ENCODE assay signal across 19 mouse cellular contexts in the genomic region with DNA sequence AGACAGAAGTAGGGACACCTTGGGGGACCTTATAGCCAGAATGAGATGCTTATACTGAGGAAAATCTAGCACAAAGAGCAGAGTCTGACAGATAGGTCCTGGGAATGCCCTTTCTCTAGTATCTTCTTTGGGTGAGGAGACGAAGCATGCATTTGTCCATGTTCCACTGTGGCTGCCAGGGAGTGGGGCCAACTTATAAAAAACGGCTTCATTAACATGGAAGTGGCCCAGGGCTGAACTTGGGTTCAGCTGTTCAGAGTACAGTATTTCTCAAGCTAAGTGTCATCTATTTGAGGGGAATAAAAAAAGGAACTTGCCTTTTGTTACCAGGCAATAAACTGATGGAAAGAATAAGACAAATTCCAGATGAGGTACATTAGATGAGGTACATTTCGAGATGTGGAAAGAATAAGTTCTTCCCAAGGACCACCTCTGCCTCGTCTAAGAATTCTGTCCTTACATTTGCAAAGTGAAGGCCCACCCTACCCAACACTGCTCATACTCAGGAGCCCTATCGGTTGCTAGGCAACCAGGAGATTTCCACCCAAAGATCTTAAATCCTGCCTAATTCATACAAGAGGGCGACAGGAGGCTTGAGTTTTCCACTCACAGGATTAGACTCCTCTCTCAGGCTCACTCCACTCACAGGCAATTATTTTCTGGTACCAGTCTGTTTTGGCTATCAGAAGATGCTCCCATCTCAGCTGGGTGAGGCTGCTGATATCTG.
DNase-seq lines count a peak whose midpoint lies in the region; ATAC-seq and TF ChIP-seq lines count a peak whose summit lies in the region.
"Had no signal": no experiment of that assay in that cellular context is flagged by ENCODE, and none has a peak within 500 bp of the region (broad histone marks: within the 10 kb centered on the region; RNA-seq: fewer than 3 reads in every experiment).

No protein-coding gene starts in this region.

- ATAC-seq in forebrain, postnatal 0 days: peak; percentile 32; the same call in 1 of the 2 replicates
- ATAC-seq in forebrain, embryonic 14.5 days: no peak
- no peak for ATAC-seq in lung, embryonic 14.5 days (ENCODE audit: insufficient read depth)
- 0 out of 2 replicates have a peak, but pooled peaks have one; percentile 56 for ATAC-seq in midbrain, postnatal 0 days (ENCODE audit: low FRiP score)
- no peak for ATAC-seq in midbrain, embryonic 13.5 days
- ATAC-seq: CD4-positive, CD25-positive, alpha-beta regulatory T cell, adult 4 months; intestine, embryonic 15.5 days had no signal

- no peaks in the 10 kb centered on the region for H3K27me3 ChIP-seq in forebrain, postnatal 0 days (ENCODE audit: insufficient read depth, low read length)
- H3K27me3 ChIP-seq in forebrain, embryonic 14.5 days (replicated peaks; ENCODE audit: control insufficient read depth, insufficient read depth, low read length): no peaks in the 10 kb centered on the region
- no peaks in the 10 kb centered on the region for H3K27me3 ChIP-seq in lung, embryonic 14.5 days (ENCODE audit: insufficient read depth, low read length)
- no peaks in the 10 kb centered on the region for H3K27me3 ChIP-seq in midbrain, postnatal 0 days (ENCODE audit: insufficient read depth, low read length)
- H3K27me3 ChIP-seq in midbrain, embryonic 13.5 days: no peaks in the 10 kb centered on the region
- H3K27me3 ChIP-seq in cerebellum, adult 2 months (ENCODE audit: control insufficient read depth, insufficient read depth, low read length): no peaks in the 10 kb centered on the region
- H3K27me3 ChIP-seq: embryonic facial prominence, embryonic 12.5 days; hindbrain, embryonic 15.5 days; intestine, embryonic 15.5 days; liver, embryonic 15.5 days; midbrain, embryonic 12.5 days had no signal

- no peak overlapping the region for H3K27ac ChIP-seq in forebrain, postnatal 0 days (ENCODE audit: low read depth, low read length)
- no peak overlapping the region for H3K27ac ChIP-seq in forebrain, embryonic 14.5 days (ENCODE audit: low read depth, low read length)
- H3K27ac ChIP-seq in lung, embryonic 14.5 days (ENCODE audit: low read depth): no peak overlapping the region
- H3K27ac ChIP-seq in midbrain, postnatal 0 days (ENCODE audit: low read depth, low read length): no peak overlapping the region
- no peak overlapping the region for H3K27ac ChIP-seq in midbrain, embryonic 13.5 days
- no peak overlapping the region for H3K27ac ChIP-seq in cerebellum, adult 2 months (ENCODE audit: insufficient read depth, low read length)
- H3K27ac ChIP-seq: embryonic facial prominence, embryonic 12.5 days; heart, embryonic 10.5 days; hindbrain, embryonic 15.5 days; intestine, embryonic 15.5 days; left cerebral cortex, adult 2 months; liver, embryonic 15.5 days; macrophage; midbrain, embryonic 12.5 days had no signal

- no peaks in the 10 kb centered on the region for H3K4me1 ChIP-seq in forebrain, postnatal 0 days (ENCODE audit: insufficient read depth)
- H3K4me1 ChIP-seq in forebrain, embryonic 14.5 days (ENCODE audit: control insufficient read depth, insufficient read depth, low read length): no peaks in the 10 kb centered on the region
- H3K4me1 ChIP-seq in lung, embryonic 14.5 days (ENCODE audit: insufficient read depth): no peaks in the 10 kb centered on the region
- no peaks in the 10 kb centered on the region for H3K4me1 ChIP-seq in midbrain, postnatal 0 days (ENCODE audit: insufficient read depth, low read length)
- H3K4me1 ChIP-seq in midbrain, embryonic 13.5 days (replicated peaks): no peaks in the 10 kb centered on the region
- H3K4me1 ChIP-seq in cerebellum, adult 2 months (ENCODE audit: control insufficient read depth, insufficient read depth, low read length): no peaks in the 10 kb centered on the region
- H3K4me1 ChIP-seq: embryonic facial prominence, embryonic 12.5 days; heart, embryonic 10.5 days; hindbrain, embryonic 15.5 days; intestine, embryonic 15.5 days; liver, embryonic 15.5 days; midbrain, embryonic 12.5 days had no signal

- no peaks in the 10 kb centered on the region for H3K36me3 ChIP-seq in forebrain, postnatal 0 days (ENCODE audit: insufficient read depth)
- no peaks in the 10 kb centered on the region for H3K36me3 ChIP-seq in forebrain, embryonic 14.5 days (ENCODE audit: control insufficient read depth, insufficient read depth, low read length)
- H3K36me3 ChIP-seq in lung, embryonic 14.5 days (ENCODE audit: insufficient read depth): no peaks in the 10 kb centered on the region
- no peaks in the 10 kb centered on the region for H3K36me3 ChIP-seq in midbrain, postnatal 0 days (ENCODE audit: insufficient read depth, low read length)
- H3K36me3 ChIP-seq in midbrain, embryonic 13.5 days: no peaks in the 10 kb centered on the region
- H3K36me3 ChIP-seq: embryonic facial prominence, embryonic 12.5 days; heart, embryonic 10.5 days; hindbrain, embryonic 15.5 days; intestine, embryonic 15.5 days; liver, embryonic 15.5 days; midbrain, embryonic 12.5 days had no signal

- TF ChIP-seq POLR2A in cerebellum, adult 2 months (IDR thresholded peaks at IDR 0.05; ENCODE audit: borderline replicate concordance, insufficient read depth, low read length): no peak

- H3K4me3 ChIP-seq in forebrain, postnatal 0 days (ENCODE audit: low read depth, low read length): no peak overlapping the region
- no peak overlapping the region for H3K4me3 ChIP-seq in forebrain, embryonic 14.5 days (ENCODE audit: low read depth, low read length)
- H3K4me3 ChIP-seq in lung, embryonic 14.5 days (ENCODE audit: low read depth, low read length): no peak overlapping the region
- H3K4me3 ChIP-seq in midbrain, postnatal 0 days (ENCODE audit: low read depth, low read length): no peak overlapping the region
- H3K4me3 ChIP-seq in midbrain, embryonic 13.5 days (replicated peaks): no peak overlapping the region
- H3K4me3 ChIP-seq in cerebellum, adult 2 months (replicated peaks; ENCODE audit: insufficient read depth, low read depth, low read length): no peak overlapping the region
- H3K4me3 ChIP-seq: embryonic facial prominence, embryonic 12.5 days; heart, embryonic 10.5 days; hindbrain, embryonic 15.5 days; intestine, embryonic 15.5 days; left cerebral cortex, adult 2 months; liver, embryonic 15.5 days; midbrain, embryonic 12.5 days had no signal

- H3K4me2 ChIP-seq in forebrain, postnatal 0 days (ENCODE audit: low read depth): no peak overlapping the region
- no peak overlapping the region for H3K4me2 ChIP-seq in forebrain, embryonic 14.5 days (ENCODE audit: low read length)
- H3K4me2 ChIP-seq in lung, embryonic 14.5 days: no peak overlapping the region
- H3K4me2 ChIP-seq in midbrain, postnatal 0 days (ENCODE audit: low read depth, low read length, poor library complexity, severe bottlenecking): no peak overlapping the region
- H3K4me2 ChIP-seq in midbrain, embryonic 13.5 days (replicated peaks): no peak overlapping the region
- H3K4me2 ChIP-seq: embryonic facial prominence, embryonic 12.5 days; hindbrain, embryonic 15.5 days; intestine, embryonic 15.5 days; liver, embryonic 15.5 days; midbrain, embryonic 12.5 days had no signal

- H3K9me3 ChIP-seq in forebrain, postnatal 0 days (ENCODE audit: low read length): no peaks in the 10 kb centered on the region
- no peaks in the 10 kb centered on the region for H3K9me3 ChIP-seq in forebrain, embryonic 14.5 days (replicated peaks; ENCODE audit: control insufficient read depth, low read length)
- no peaks in the 10 kb centered on the region for H3K9me3 ChIP-seq in lung, embryonic 14.5 days (ENCODE audit: low read depth, low read length)
- no peaks in the 10 kb centered on the region for H3K9me3 ChIP-seq in midbrain, postnatal 0 days (ENCODE audit: low read length)
- no peaks in the 10 kb centered on the region for H3K9me3 ChIP-seq in midbrain, embryonic 13.5 days
- H3K9me3 ChIP-seq: embryonic facial prominence, embryonic 12.5 days; heart, embryonic 10.5 days; hindbrain, embryonic 15.5 days; intestine, embryonic 15.5 days; liver, embryonic 15.5 days; midbrain, embryonic 12.5 days had no signal

- no peak overlapping the region for H3K9ac ChIP-seq in forebrain, postnatal 0 days
- H3K9ac ChIP-seq in forebrain, embryonic 14.5 days (ENCODE audit: low read length): no peak overlapping the region
- no peak overlapping the region for H3K9ac ChIP-seq in lung, embryonic 14.5 days
- no peak overlapping the region for H3K9ac ChIP-seq in midbrain, postnatal 0 days (replicated peaks; ENCODE audit: low read length, poor library complexity, severe bottlenecking)
- H3K9ac ChIP-seq in midbrain, embryonic 13.5 days (replicated peaks): no peak overlapping the region
- H3K9ac ChIP-seq: embryonic facial prominence, embryonic 12.5 days; hindbrain, embryonic 15.5 days; intestine, embryonic 15.5 days; liver, embryonic 15.5 days; midbrain, embryonic 12.5 days had no signal

- no peak for TF ChIP-seq CTCF in forebrain, postnatal 0 days (IDR thresholded peaks at IDR 0.05; ENCODE audit: low read depth)
- no peak for TF ChIP-seq CTCF in lung, embryonic 14.5 days (IDR thresholded peaks at IDR 0.05; ENCODE audit: low read depth)
- no peak for TF ChIP-seq CTCF in midbrain, postnatal 0 days (IDR thresholded peaks at IDR 0.05)
- no peak for TF ChIP-seq CTCF in cerebellum, adult 2 months (IDR thresholded peaks at IDR 0.05; ENCODE audit: borderline replicate concordance, insufficient read depth, low read depth, low read length)

- DNase-seq in forebrain, postnatal 0 days: peak; percentile 8
- DNase-seq in forebrain, embryonic 14.5 days (ENCODE audit: low spot score): no peak
- DNase-seq in lung, embryonic 14.5 days: peak; percentile 0
- no peak for DNase-seq in lung, adult 18-20 months
- peak; percentile 19 for DNase-seq in midbrain, postnatal 0 days (ENCODE audit: low spot score)
- DNase-seq in cerebellum, adult 2 months: no peak
- DNase-seq: adrenal gland, adult 8-10 months; cerebellum, adult 9-10 months; heart, postnatal 4 days had no signal

- 63% methylated on average over 6 of the region's 6 CpGs for WGBS in forebrain, postnatal 0 days
- 63% methylated on average over 6 of the region's 6 CpGs for WGBS in forebrain, embryonic 14.5 days
- 60% methylated on average over 6 of the region's 6 CpGs for WGBS in lung, embryonic 14.5 days
- 59% methylated on average over 6 of the region's 6 CpGs for WGBS in midbrain, postnatal 0 days
- 59% methylated on average over 6 of the region's 6 CpGs for WGBS in midbrain, embryonic 13.5 days
- 40% methylated on average over 6 of the region's 6 CpGs for WGBS in cerebellum, adult 2 months

Comparison
In these comparisons a context has a peak if more than half of its experiments do, and no peak if none do; other contexts are left out.
1. ATAC-seq: peak in forebrain, postnatal 0 days (single experiment) and midbrain, postnatal 0 days (single experiment); none in forebrain, embryonic 14.5 days (single experiment), lung, embryonic 14.5 days (single experiment) and midbrain, embryonic 13.5 days (single experiment).
2. DNase-seq: peak in forebrain, postnatal 0 days (single experiment), lung, embryonic 14.5 days (single experiment) and midbrain, postnatal 0 days (single experiment); none in forebrain, embryonic 14.5 days (single experiment), lung, adult 18-20 months (0 of 2) and cerebellum, adult 2 months (0 of 2).